Mouse (Mus musculus) yolk sac, embryonic 10.5 days (tissue): ENCODE results near the gene Magee1.
"Not testable (repeated sequence)": the region's sequence is repeated elsewhere in the genome, so short reads cannot be mapped to it uniquely, and the experiment has no call there.

Source experiments
- DNase-seq: peaks from one replicate; pipeline ENCODE4 v3.0.0-alpha.2; 2017; ENCODE audit warnings: low spot score

Gene Magee1

GRCm38 (mm10) chrX:105120275-105121226, at the start of gene Magee1:
Gene Magee1 (plus strand): TSS chrX:105120378.
- peak; percentile 62 for DNase-seq

GRCm38 (mm10) chrX:105079151-105079550, 41.0 kb upstream of the Magee1 start:
- no peak for DNase-seq

- DNase-seq: peak; percentile 84
Measured at GRCm38 (mm10) chrX:105079615-105080092, 40.5 kb upstream of the Magee1 start, which contains the start of gene Pbdc1. Gene Pbdc1 (plus strand): TSS chrX:105079756.

GRCm38 (mm10) chrX:105080096-105080495, 40.1 kb upstream of the Magee1 start:
- DNase-seq: no peak

- DNase-seq: not testable (repeated sequence)
Measured at GRCm38 (mm10) chrX:105083013-105083412, 37.2 kb upstream of the Magee1 start.

GRCm38 (mm10) chrX:105104175-105104574, 16.0 kb upstream of the Magee1 start:
- DNase-seq: no peak

GRCm38 (mm10) chrX:105114994-105115393, 5.2 kb upstream of the Magee1 start:
- no peak for DNase-seq

GRCm38 (mm10) chrX:105121227-105121865, 1.2 kb downstream of the Magee1 start:
- peak; percentile 38 for DNase-seq

- DNase-seq: no peak
Measured at GRCm38 (mm10) chrX:105124903-105125302, 4.7 kb downstream of the Magee1 start.

GRCm38 (mm10) chrX:105151872-105152461, 31.8 kb downstream of the Magee1 start:
- no peak for DNase-seq

GRCm38 (mm10) chrX:105165007-105165406, 44.8 kb downstream of the Magee1 start:
- DNase-seq: not testable (repeated sequence)

- no peak for DNase-seq
Measured at GRCm38 (mm10) chrX:105167217-105167616, 47.0 kb downstream of the Magee1 start.
